Mouse (Mus musculus) B cell, adult 2 months (primary cell): ENCODE results near the gene Vat1l.

Experiments
- DNase-seq, 2 experiments: peaks; one replicate each; pipeline ENCODE4 v3.0.0; 2022

The Vat1l gene

GRCm38 (mm10) chr8:114401679-114402078 is 196.3 kb downstream of the Vat1l start:
- no peak for DNase-seq

- DNase-seq, result no peak
These were observed 206.0 kb downstream of the Vat1l start for GRCm38 (mm10) chr8:114411421-114411820.

- DNase-seq, result no peak
These were observed 212.4 kb downstream of the Vat1l start, which contains the start of gene Clec3a for GRCm38 (mm10) chr8:114417786-114418185. Gene Clec3a, plus strand, starts transcription at chr8:114418086.

GRCm38 (mm10) chr8:114418486-114418885 is 213.1 kb downstream of the Vat1l start:
- no peak for DNase-seq

GRCm38 (mm10) chr8:114418904-114419303 is 213.5 kb downstream of the Vat1l start:
- no peak for DNase-seq

GRCm38 (mm10) chr8:114421544-114421943 is 216.1 kb downstream of the Vat1l start:
- DNase-seq, result no peak
